Mouse (Mus musculus) midbrain, embryonic 13.5 days (tissue): ENCODE data around the gene Zbtb49. TPM values are rescaled to one million over a fixed set of nuclear protein-coding genes. Genes with fewer than 3 reads are reported as not detected.
A peak's percentile ranks its signal among the peaks of the same experiment; 100 is the strongest.

Source experiments
- ATAC-seq: fragments of 200-750 bp; cut with Nextera tagmentation; 2 replicates; pipeline ENCODE4 v1.8.0; 2017; ENCODE audit warnings: mild to moderate bottlenecking, moderate TSS enrichment, moderate library complexity
- H3K27ac ChIP-seq: fragments of 300-500 bp; sonication (generic); 2 replicates; pipeline ENCODE4 v1.5.1; 2015; ENCODE audit warnings: inconsistent platforms, mild to moderate bottlenecking, moderate library complexity
- H3K27me3 ChIP-seq: fragments of 300-500 bp; sonication (generic); 2 replicates; pipeline ENCODE4 v1.6.1; 2015; ENCODE audit warnings: mild to moderate bottlenecking, inconsistent platforms
- H3K36me3 ChIP-seq: fragments of 300-500 bp; sonication (generic); 2 replicates; pipeline ENCODE4 v1.6.1; 2015; ENCODE audit warnings: mild to moderate bottlenecking, inconsistent platforms
- H3K4me1 ChIP-seq: fragments of 300-500 bp; sonication (generic); replicated peaks from 2 replicates; pipeline ENCODE4 v1.6.1; 2015; ENCODE audit warnings: inconsistent platforms
- H3K4me2 ChIP-seq: fragments of 300-500 bp; sonication (generic); replicated peaks from 2 replicates; pipeline ENCODE4 v1.6.1; 2015; ENCODE audit warnings: moderate library complexity, mild to moderate bottlenecking, inconsistent platforms
- H3K4me3 ChIP-seq: fragments of 300-500 bp; sonication (generic); replicated peaks from 2 replicates; pipeline ENCODE4 v1.5.1; 2015; ENCODE audit warnings: mild to moderate bottlenecking, inconsistent platforms
- H3K9ac ChIP-seq: fragments of 300-500 bp; sonication (generic); replicated peaks from 2 replicates; pipeline ENCODE4 v1.6.1; 2015; ENCODE audit warnings: mild to moderate bottlenecking, inconsistent platforms
- H3K9me3 ChIP-seq: fragments of 300-500 bp; sonication (generic); 2 replicates; pipeline ENCODE4 v1.6.1; 2016; ENCODE audit warnings: mild to moderate bottlenecking, inconsistent platforms
- WGBS: fragments of 180-500 bp; shearing (Covaris S2); methylation state at CpG from one replicate; pipeline ENCODE4 v1.1.7; 2015; 5-methylcytosine and 5-hydroxymethylcytosine counted together
- polyA plus RNA-seq: library from polyadenylated mRNA; unstranded; fragments of >200 nt; fragmentation: Nextera tagmentation; extraction: Ambion mirVana; gene quantifications from 2 replicates; pipeline ENCODE4 v1.2.1, GENCODE M21; 2015

Zbtb49 gene
- polyA plus RNA-seq, 1 experiment from 2014 or later = 26.4 TPM

DNA sequence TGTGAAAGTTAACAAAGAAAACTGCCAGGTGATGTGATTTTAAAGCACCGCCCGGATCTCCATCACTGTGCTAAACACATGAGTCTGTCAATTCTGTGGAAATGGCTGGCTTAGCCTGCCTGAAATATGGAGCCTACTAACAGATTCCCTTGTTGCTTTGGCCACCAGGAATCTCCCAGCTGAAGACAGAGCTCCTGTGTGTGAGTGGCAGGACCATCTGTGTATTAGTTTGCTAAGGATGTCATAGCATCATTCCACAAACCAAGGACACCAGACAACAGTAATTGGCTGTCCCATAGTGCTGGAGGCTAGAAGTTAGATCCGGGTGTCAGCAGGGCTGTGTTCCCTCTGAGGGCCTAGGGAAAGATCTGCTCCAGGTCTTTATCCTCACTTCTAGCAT, 29.4 kb downstream of the Zbtb49 start:
- Histone ChIP-seq H3K4me2 (no peak overlapping the region), H3K4me3 (no peak overlapping the region), H3K4me1 (peaks cover 16% of the 10 kb centered on the region), H3K36me3 (no peaks in the 10 kb centered on the region), H3K9me3 (peaks cover 3% of the 10 kb centered on the region; the same call in 1 of the 2 replicates), H3K9ac (no peak overlapping the region), H3K27ac (no peak overlapping the region), H3K27me3 (peaks cover 5% of the 10 kb centered on the region)
- no peak for ATAC-seq
- WGBS = 96% methylated on average over 3 of the region's 3 CpGs

DNA sequence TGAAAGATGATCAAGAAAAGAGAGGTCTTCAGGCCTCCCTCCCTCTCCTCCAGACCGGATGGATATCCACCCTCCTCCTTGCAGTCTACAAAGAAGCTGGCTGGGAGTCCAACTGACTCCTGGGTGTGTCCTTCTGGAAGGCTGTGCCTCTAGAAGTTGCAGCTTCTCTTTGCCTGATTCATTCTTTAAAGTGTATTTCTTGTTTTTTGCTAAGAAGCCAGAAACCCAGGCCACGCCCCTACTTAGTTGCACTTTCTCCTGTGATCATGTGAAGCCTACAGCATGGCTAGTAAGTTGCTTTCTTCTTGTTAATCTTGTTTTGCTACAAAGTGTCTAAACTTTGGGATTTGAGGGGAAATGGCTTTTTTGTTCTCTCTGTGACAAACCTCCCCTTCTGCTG, 33.3 kb downstream of the Zbtb49 start:
- 90% methylated on average over 2 of the region's 2 CpGs for WGBS
- no peak overlapping the region for H3K4me2 ChIP-seq

DNA sequence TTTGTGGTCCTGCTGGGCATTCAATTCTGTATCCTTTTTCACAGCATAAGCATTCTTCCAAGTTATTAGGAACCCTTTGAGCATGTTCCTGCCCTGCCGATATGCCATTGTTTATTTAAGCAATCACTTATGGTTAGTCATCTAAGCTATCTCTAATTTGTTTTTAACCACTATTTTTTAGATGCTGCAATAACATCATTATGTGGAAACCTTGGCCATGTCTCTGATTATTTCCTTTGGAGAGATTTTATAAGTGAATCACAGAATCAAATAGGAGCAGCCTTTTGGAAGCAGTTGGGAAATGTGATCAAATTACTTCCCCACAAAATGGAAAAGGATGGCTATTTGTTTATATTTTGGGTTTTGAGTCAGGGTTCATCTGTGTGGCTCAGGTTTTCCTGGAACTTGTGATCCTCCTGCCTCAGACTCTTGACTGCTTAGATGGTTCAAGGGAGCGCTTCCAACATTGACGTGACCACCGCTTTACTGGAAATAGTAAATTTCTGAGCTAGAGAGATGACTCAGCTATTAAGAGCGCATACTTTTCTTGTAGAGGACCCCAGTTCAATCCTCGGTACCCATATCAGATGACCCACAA, 35.5 kb downstream of the Zbtb49 start:
- Histone ChIP-seq H3K27me3 (no peaks in the 10 kb centered on the region), H3K4me1 (no peaks in the 10 kb centered on the region), H3K4me3 (no peak overlapping the region), H3K9me3 (peaks cover 2% of the 10 kb centered on the region; the same call in 1 of the 2 replicates), H3K27ac (no peak overlapping the region), H3K9ac (no peak overlapping the region), H3K36me3 (no peaks in the 10 kb centered on the region), H3K4me2 (no peak overlapping the region)
- ATAC-seq = no peak
- 89% methylated on average over 6 of the region's 6 CpGs for WGBS

More for the DNA sequence above, 33.3 kb downstream of the Zbtb49 start:
- Histone ChIP-seq H3K4me3 (no peak overlapping the region), H3K27me3 (no peaks in the 10 kb centered on the region), H3K36me3 (no peaks in the 10 kb centered on the region), H3K9me3 (peaks cover 3% of the 10 kb centered on the region; the same call in 1 of the 2 replicates), H3K4me1 (no peaks in the 10 kb centered on the region), H3K9ac (no peak overlapping the region), H3K27ac (no peak overlapping the region)
- no peak for ATAC-seq

DNA sequence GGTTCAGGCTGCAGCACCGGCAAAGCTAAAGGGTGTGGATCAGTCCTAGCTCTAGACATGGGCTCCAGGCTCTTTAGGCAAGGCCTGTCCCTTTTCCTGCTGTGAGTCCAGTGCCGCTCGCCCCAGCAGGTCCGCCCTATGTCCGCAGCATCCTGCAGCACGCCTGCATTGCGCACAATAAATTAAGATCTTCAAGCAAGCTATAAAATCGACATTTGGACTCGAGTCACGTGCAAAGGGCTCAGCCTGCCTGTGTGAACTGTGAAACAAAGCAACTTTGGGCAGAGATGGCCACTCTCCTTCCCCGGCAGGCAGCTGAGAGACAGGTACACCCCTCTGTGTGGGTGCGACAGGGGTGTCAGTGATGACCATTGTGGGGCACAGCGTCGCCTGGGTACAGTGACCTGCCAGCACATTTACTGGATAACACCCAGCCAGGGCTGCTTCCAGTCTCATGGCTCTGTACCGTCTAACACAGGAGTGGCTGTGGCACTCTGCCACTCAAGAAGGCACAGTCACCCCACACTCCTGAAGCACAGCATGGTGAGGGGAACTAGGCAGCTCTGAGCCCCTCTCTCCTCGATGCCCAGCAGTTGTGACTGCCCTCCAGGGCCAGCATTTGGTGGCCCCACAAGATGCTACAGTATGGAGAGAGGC, 45.9 kb downstream of the Zbtb49 start:
- no peak overlapping the region for H3K27ac ChIP-seq
- ATAC-seq = no peak
- WGBS = 83% methylated on average over 16 of the region's 16 CpGs
- no peak overlapping the region for H3K9ac ChIP-seq
- no peaks in the 10 kb centered on the region for H3K9me3 ChIP-seq
- no peak overlapping the region for H3K4me2 ChIP-seq
- no peaks in the 10 kb centered on the region for H3K36me3 ChIP-seq
- H3K4me3 ChIP-seq = no peak overlapping the region
- no peaks in the 10 kb centered on the region for H3K4me1 ChIP-seq
- H3K27me3 ChIP-seq = 0 out of 2 replicates have a peak, but pooled peaks cover 3% of the 10 kb centered on the region

DNA sequence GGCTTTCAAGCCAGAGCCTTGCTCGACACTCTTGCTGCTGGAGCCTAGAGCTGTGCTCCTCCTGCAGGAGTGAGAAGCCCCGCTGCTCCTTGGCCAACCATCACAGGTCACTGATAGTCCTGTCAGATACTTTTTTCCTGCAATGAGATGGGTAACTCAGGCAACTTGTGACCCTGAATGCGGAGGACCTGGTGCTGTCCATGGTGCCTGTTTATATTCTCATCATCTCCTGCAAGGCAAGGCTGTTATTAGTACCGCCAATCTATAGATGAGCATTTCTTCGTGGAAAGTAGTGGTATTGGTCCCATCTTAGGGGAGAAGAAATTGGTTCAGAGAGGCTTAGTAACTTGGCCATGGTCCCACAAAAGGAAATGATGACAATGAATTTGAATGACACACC, 46.5 kb downstream of the Zbtb49 start:
- H3K27ac ChIP-seq = no peak overlapping the region
- H3K4me1 ChIP-seq = no peaks in the 10 kb centered on the region
- H3K27me3 ChIP-seq = 0 out of 2 replicates have a peak, but pooled peaks cover 3% of the 10 kb centered on the region
- no peak overlapping the region for H3K4me2 ChIP-seq
- no peaks in the 10 kb centered on the region for H3K36me3 ChIP-seq
- ATAC-seq = no peak
- H3K9me3 ChIP-seq = no peaks in the 10 kb centered on the region
- WGBS = 59% methylated on average over 5 of the region's 5 CpGs
- H3K9ac ChIP-seq = no peak overlapping the region
- H3K4me3 ChIP-seq = no peak overlapping the region

DNA sequence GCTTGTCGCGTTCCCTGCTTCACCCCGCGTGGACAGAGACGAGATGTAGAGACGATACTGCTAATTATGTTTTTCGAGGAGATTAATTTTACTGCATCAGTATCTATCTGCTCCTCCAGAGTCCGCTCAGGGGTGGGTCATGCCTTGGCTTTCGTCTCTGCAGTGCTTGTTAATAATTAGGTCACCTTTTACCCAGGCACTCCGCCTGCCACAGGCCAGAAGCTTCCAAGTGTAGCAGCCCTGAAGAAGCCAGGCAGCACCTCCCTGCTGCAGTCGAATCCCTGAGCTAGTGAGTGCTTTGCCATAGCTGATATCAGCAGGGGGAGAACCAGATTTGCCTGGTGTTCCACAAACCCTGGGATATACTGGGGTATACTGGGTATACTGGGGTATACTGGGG, 51.8 kb downstream of the Zbtb49 start:
- WGBS = 71% methylated on average over 11 of the region's 11 CpGs

DNA sequence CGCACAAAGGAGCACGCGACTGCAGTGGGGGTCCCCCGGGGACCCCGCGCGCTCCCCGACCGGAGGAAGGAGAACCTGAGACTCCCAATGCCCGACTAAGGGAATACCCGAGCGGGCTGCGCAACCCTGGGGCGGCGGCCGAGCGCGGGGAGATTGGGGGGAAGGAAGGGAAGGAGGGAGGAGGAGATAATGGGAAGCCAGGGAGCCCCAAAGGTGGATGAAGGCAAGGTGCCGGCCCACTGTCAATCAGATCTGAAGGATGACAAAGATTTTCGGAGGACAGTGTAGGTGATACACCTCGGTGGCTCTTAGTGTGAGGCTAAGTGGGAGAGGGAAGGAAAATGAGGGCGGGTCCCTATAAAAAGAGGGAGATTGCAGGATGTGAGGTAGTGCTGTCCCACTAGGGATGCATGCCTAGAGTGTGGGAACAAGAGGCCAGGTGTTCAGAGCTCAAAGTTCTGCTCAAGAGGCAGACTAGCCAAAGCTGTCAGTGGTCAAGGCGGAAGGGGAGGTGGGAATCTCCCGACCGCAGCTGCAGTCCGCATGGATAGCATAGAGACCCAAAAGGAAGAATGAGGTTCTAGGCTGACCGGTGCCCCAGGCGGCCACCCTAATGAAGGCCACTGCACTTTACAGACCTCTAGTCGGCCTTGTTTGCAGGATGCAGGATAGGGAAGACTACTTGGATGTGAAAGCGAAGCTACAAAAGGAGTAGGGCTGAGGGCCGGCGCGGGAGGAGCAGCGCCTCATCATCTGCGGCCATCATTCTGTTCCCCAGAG, 60.4 kb downstream of the Zbtb49 start, which contains the start of gene Nsg1:
Nsg1 (minus strand) TSS at position 274 of the 780 bp plus-strand sequence.
- peak within 1 kb of the TSS; percentile 96 for H3K4me3 ChIP-seq
- ATAC-seq = peak; percentile 67
- peaks cover 41% of the 10 kb centered on the region for H3K4me1 ChIP-seq
- H3K36me3 ChIP-seq = peaks cover 28% of the 10 kb centered on the region
- WGBS = 6% methylated on average over 35 of the region's 35 CpGs
- H3K9ac ChIP-seq = peak within 1 kb of the TSS; percentile 100
- H3K4me2 ChIP-seq = peak within 1 kb of the TSS; percentile 85
- peak within 1 kb of the TSS; percentile 97 for H3K27ac ChIP-seq
- H3K9me3 ChIP-seq = no peaks in the 10 kb centered on the region
- peaks cover 15% of the 10 kb centered on the region; the same call in 1 of the 2 replicates for H3K27me3 ChIP-seq

More for the DNA sequence above, 51.8 kb downstream of the Zbtb49 start:
- Histone ChIP-seq H3K9ac (no peak overlapping the region), H3K4me2 (no peak overlapping the region), H3K27me3 (0 out of 2 replicates have a peak, but pooled peaks cover 1% of the 10 kb centered on the region), H3K27ac (no peak overlapping the region), H3K4me3 (no peak overlapping the region), H3K9me3 (no peaks in the 10 kb centered on the region), H3K36me3 (no peaks in the 10 kb centered on the region), H3K4me1 (no peaks in the 10 kb centered on the region)
- ATAC-seq = peak; percentile 53; the same call in 1 of the 2 replicates

DNA sequence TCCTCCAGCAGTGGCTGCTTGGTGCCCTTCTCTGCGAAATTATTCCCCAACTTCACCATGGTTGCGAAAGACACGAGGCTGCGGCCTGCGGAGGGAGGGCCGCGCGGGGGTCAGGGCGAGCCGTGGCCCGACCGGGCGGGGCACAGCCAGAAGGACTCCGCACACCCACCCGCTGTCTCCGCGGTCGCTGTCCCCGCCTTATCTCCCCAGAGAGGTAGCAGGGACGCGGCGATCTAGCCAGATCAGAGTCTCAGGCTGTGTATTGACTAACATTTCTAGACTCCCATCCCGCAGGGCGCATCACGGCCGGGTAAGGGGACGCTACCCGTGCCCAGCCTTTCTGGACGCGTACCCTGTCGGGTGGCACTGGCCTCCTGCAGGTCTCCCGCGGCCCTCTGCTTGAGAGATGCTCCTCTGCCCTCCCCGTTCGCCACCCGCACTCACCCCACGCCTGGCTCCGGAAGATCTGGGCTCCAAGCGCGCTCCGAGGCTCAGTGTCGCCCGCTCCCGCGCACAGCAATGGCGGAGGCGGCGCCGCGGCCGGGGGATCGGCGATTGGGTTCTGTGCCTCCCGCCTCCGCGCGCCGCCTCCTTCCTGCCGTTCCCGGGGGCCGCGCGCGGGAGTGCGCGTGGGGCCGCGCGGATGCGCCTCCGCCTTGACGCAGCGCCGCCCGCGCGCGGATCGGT, 61.2 kb downstream of the Zbtb49 start:
- Histone ChIP-seq H3K4me1 (peaks cover 48% of the 10 kb centered on the region), H3K9ac (peak overlapping the region; percentile 100), H3K4me2 (peak overlapping the region; percentile 85), H3K36me3 (peaks cover 35% of the 10 kb centered on the region), H3K27ac (peak overlapping the region; percentile 97), H3K4me3 (peak overlapping the region; percentile 96), H3K27me3 (peaks cover 15% of the 10 kb centered on the region; the same call in 1 of the 2 replicates), H3K9me3 (no peaks in the 10 kb centered on the region)
- under 1% methylated on average over 69 of the region's 79 CpGs for WGBS
- ATAC-seq = peak; percentile 82

DNA sequence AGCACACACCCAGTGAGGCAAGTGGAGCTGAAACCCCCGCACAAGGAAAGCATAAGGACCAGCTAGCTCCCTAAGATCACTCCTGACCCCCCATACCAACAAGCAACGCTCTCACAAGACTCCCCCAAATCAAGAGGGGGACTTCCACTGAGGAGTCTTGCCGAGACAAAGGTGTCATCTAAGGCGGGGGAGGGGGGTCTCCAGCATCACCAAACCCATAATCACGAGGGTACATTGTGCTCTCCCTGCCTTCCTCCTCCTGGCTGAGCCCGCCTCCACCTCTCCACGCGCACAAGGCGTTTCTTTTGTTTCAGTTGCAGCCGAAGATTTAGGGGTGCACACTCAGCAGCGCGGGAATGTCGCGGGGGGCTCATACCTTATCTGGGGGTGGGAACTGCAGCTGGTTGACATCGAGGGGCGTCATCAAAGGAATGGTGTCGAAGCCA, 61.7 kb downstream of the Zbtb49 start:
- ATAC-seq = peak; percentile 49
- H3K9me3 ChIP-seq = no peaks in the 10 kb centered on the region
- peaks cover 41% of the 10 kb centered on the region for H3K36me3 ChIP-seq
- H3K4me2 ChIP-seq = peak overlapping the region; percentile 85
- H3K9ac ChIP-seq = peak overlapping the region; percentile 100
- H3K4me3 ChIP-seq = peak overlapping the region; percentile 96
- peak overlapping the region; percentile 97 for H3K27ac ChIP-seq
- 1% methylated on average over 17 of the region's 17 CpGs for WGBS
- peaks cover 54% of the 10 kb centered on the region for H3K4me1 ChIP-seq
- peaks cover 15% of the 10 kb centered on the region; the same call in 1 of the 2 replicates for H3K27me3 ChIP-seq

DNA sequence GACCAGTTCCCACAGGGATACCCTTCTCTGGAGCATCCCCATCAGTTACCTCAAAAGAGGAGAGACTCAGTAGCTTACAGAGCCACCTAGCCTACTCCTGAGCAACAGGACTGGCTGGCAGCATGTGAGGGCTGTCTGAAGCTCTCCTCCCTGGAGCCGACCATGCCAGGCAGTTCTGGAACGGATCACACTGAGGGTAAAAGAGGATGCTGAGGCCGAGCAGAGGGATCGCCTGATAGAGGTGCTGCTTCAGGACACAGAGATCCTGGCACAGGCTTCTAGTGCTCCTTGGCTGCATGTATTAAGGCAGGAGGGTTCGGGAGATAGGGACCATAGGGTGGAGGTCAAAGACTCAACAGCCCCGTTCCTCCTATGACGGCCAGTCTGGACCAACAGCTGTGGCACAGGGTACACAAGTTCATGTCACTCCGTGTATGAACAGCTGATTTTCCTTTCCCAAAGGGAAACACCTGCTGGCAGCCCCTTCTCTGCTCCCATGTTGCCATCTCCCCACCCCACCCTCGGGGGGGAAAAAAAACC, 62.7 kb downstream of the Zbtb49 start:
- peak overlapping the region; percentile 96 for H3K4me3 ChIP-seq
- H3K36me3 ChIP-seq = peaks cover 51% of the 10 kb centered on the region
- H3K4me2 ChIP-seq = peak overlapping the region; percentile 85
- peaks cover 63% of the 10 kb centered on the region for H3K4me1 ChIP-seq
- peak overlapping the region; percentile 100 for H3K9ac ChIP-seq
- peak overlapping the region; percentile 97 for H3K27ac ChIP-seq
- WGBS = 58% methylated on average over 9 of the region's 9 CpGs
- H3K9me3 ChIP-seq = no peaks in the 10 kb centered on the region
- H3K27me3 ChIP-seq = peaks cover 15% of the 10 kb centered on the region; the same call in 1 of the 2 replicates
- no peak for ATAC-seq

DNA sequence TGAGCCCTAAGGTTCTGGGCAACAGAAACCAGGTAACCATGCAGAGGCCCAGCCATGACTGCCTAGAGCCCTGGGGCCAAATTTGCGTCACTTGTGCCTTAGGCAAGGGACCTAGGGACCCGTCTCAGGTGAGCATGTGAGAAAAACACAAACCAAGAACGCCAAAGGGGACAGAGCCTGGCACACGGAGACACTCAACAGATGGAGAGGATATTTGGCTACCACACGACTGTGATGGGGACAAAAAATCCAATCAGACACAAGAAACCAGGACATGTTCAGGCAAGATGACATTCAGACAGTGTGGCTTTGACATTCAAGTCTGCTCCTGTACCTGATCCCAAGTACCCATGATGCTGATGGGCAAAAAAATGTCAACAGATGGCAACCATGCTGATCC, 66.6 kb downstream of the Zbtb49 start:
- Histone ChIP-seq H3K27ac (no peak overlapping the region), H3K36me3 (peaks cover 90% of the 10 kb centered on the region), H3K9ac (peak overlapping the region; percentile 15; the same call in 1 of the 2 replicates), H3K9me3 (no peaks in the 10 kb centered on the region), H3K4me2 (peak overlapping the region; percentile 41), H3K4me3 (no peak overlapping the region), H3K4me1 (peaks cover 80% of the 10 kb centered on the region), H3K27me3 (no peaks in the 10 kb centered on the region)
- no peak for ATAC-seq
- WGBS = 93% methylated on average over 5 of the region's 5 CpGs
